Mouse (Mus musculus) midbrain, embryonic 10.5 days (tissue): ENCODE measurements at regions not wholly inside any gene's neighbourhood (a gene's known extent, or its start where the extent isn't known, plus 50 kb on each side); places are given as distances from the start of the nearest gene placed in this dataset.
"Not testable (repeated sequence)": the region's sequence is repeated elsewhere in the genome, so short reads cannot be mapped to it uniquely, and the experiment has no call there.

Source experiments
- DNase-seq: peaks from one replicate; pipeline ENCODE4 v3.0.0-alpha.2; 2017; ENCODE audit warnings: low spot score
- H3K27ac ChIP-seq: fragments of 300-500 bp; sonication (generic); replicated peaks from 2 replicates; pipeline ENCODE4 v1.5.1; 2016; ENCODE audit warnings: mild to moderate bottlenecking
- H3K27me3 ChIP-seq: fragments of 300-500 bp; sonication (generic); 2 replicates; pipeline ENCODE4 v1.6.1; 2016; ENCODE audit warnings: low read depth, mild to moderate bottlenecking; ENCODE audit not compliant: poor library complexity, severe bottlenecking
- H3K36me3 ChIP-seq: fragments of 300-500 bp; sonication (generic); 2 replicates; pipeline ENCODE4 v1.6.1; 2016; ENCODE audit warnings: mild to moderate bottlenecking, moderate library complexity
- H3K4me1 ChIP-seq: fragments of 300-500 bp; sonication (generic); 2 replicates; pipeline ENCODE4 v1.6.1; 2016
- H3K4me3 ChIP-seq: fragments of 300-500 bp; sonication (generic); 2 replicates; pipeline ENCODE4 v1.5.1; 2016; ENCODE audit warnings: mild to moderate bottlenecking, moderate library complexity
- H3K9me3 ChIP-seq: fragments of 300-500 bp; sonication (generic); replicated peaks from 2 replicates; pipeline ENCODE4 v1.6.1; 2016; ENCODE audit warnings: mild to moderate bottlenecking
- WGBS: fragments of 180-500 bp; shearing (Covaris S2); methylation state at CpG from one replicate; pipeline ENCODE4 v1.1.7; 2016; 5-methylcytosine and 5-hydroxymethylcytosine counted together

GRCm38 (mm10) chr13:7007091-7007490, 358.5 kb upstream of the Pfkp start:
- H3K4me3 ChIP-seq: no peak overlapping the region
- no peak for DNase-seq
- no peaks in the 10 kb centered on the region for H3K9me3 ChIP-seq
- no peaks in the 10 kb centered on the region for H3K36me3 ChIP-seq
- H3K27ac ChIP-seq: no peak overlapping the region
- WGBS: 78% methylated on average over 1 of the region's 1 CpGs
- H3K4me1 ChIP-seq: no peaks in the 10 kb centered on the region
- no peaks in the 10 kb centered on the region for H3K27me3 ChIP-seq

DNA sequence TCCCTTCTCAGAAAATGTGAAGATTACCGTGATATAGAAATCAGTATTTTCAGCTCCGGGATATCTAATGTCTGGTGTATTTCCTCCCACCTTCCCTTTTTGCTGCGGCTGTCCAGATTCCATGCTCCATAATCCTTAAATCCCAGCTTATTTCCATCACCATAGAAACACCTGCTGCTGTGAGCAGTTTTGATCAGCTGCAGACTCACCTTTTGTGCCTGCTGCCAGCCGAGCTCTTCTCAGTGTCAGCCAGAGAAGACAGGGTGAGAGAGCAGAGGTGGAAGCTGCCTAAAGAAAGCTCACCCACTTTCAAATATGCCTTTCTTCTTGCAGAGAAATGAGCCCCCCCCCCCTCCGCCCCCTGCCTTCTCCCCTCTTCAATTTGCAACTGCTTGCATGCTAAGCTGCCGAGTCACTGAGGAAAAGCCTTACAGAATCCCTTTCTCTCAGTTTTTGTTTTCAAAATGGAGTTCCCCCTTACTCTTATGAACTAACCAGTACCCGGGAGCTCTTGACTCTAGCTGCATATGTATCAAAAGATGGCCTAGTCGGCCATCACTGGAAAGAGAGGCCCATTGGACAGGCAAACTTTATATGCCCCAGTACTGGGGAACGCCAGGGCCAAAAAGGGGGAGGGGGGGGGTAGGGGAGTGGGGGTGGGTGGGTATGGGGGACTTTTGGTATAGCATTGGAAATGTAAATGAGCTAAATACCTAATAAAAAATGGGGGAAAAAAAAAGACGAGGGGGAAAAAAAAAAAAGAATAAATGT, 350.1 kb upstream of the Pfkp start:
- Histone ChIP-seq H3K4me3 (peak overlapping the region; percentile 29; the same call in 1 of the 2 replicates), H3K27ac (peak overlapping the region; percentile 67), H3K4me1 (peaks cover 12% of the 10 kb centered on the region)
- not testable (repeated sequence) for H3K27me3 ChIP-seq, DNase-seq, H3K36me3 ChIP-seq, H3K9me3 ChIP-seq
- 46% methylated on average over 10 of the region's 10 CpGs for WGBS

- H3K4me1 ChIP-seq: peaks cover 12% of the 10 kb centered on the region
- DNase-seq: no peak
- WGBS: 73% methylated on average over 9 of the region's 9 CpGs
Measured at GRCm38 (mm10) chr13:6998094-6998493, 349.5 kb upstream of the Pfkp start.

DNA sequence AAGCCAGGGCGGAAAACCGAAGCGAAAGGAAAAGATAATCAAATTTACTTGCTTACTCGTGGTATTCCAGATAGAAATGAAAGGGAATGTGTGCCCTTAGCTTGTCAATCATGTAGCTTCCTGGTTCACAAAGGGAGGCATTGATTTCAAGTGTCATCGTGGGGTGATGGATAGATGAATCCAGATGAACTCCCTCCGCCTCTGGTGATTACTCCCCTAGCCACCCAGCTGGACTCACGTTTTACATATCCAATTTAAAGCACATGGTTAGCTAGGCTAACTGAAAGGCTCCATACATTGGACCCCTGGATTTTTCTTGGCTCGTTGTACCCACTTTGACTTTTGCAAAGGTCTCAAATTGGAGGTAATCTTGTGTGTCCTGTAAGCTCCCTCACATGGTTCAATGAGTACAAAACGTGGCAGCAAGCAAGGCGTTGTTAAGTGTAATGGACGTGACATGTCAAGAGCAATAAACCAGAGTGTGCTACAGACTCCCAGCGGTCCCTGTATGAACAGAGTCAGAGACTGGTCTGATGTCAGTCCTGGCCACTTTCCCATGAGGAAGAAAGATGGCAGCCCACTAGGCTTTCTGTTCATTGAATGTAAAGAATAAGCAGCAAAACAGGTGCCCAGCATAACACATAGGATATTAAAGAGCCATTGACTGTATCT, 343.9 kb upstream of the Pfkp start:
- Histone ChIP-seq H3K36me3 (no peaks in the 10 kb centered on the region), H3K4me1 (peaks cover 10% of the 10 kb centered on the region), H3K27ac (no peak overlapping the region), H3K27me3 (no peaks in the 10 kb centered on the region), H3K4me3 (no peak overlapping the region), H3K9me3 (no peaks in the 10 kb centered on the region)
- DNase-seq: no peak
- WGBS: 78% methylated on average over 12 of the region's 12 CpGs

More at GRCm38 (mm10) chr13:6998094-6998493, 349.5 kb upstream of the Pfkp start:
- no peaks in the 10 kb centered on the region for H3K9me3 ChIP-seq
- no peak overlapping the region for H3K4me3 ChIP-seq
- no peaks in the 10 kb centered on the region for H3K27me3 ChIP-seq
- peak overlapping the region; percentile 67; the same call in 1 of the 2 replicates for H3K27ac ChIP-seq
- H3K36me3 ChIP-seq: no peaks in the 10 kb centered on the region

DNA sequence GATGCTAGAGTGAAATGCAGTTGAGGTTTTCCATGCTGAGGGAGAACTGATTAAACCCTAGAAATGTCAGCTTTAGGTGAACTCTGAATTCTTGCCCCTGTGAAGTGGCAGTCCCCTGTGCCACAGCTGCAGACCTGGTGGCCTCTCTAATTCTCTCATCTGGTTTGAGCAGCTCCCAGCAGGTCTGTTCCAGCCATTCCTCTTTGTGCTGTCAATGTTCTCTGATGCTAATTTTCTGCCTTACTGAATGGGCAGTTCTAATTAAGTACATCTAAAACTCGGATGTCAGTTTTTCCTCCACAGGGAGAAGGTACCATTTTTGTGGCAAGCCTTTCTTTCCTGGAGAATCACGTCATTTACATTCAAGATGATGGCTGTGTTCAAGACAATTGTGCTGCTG, 343.1 kb upstream of the Pfkp start:
- no peak for DNase-seq
- H3K4me3 ChIP-seq: no peak overlapping the region
- peak overlapping the region; percentile 1; the same call in 1 of the 2 replicates for H3K27ac ChIP-seq
- no peaks in the 10 kb centered on the region for H3K36me3 ChIP-seq
- 35% methylated on average over 2 of the region's 2 CpGs for WGBS
- no peaks in the 10 kb centered on the region for H3K9me3 ChIP-seq
- peaks cover 10% of the 10 kb centered on the region for H3K4me1 ChIP-seq
- H3K27me3 ChIP-seq: no peaks in the 10 kb centered on the region

GRCm38 (mm10) chr13:6985012-6985996, 336.7 kb upstream of the Pfkp start:
- DNase-seq: no peak
- Histone ChIP-seq H3K36me3 (no peaks in the 10 kb centered on the region), H3K27ac (no peak overlapping the region), H3K4me1 (peaks cover 4% of the 10 kb centered on the region; the same call in 1 of the 2 replicates), H3K4me3 (no peak overlapping the region), H3K9me3 (no peaks in the 10 kb centered on the region), H3K27me3 (no peaks in the 10 kb centered on the region)
- WGBS: 75% methylated on average over 23 of the region's 23 CpGs

GRCm38 (mm10) chr13:6955713-6956112, 307.1 kb upstream of the Pfkp start:
- no peaks in the 10 kb centered on the region for H3K27me3 ChIP-seq
- H3K4me1 ChIP-seq: no peaks in the 10 kb centered on the region
- no peaks in the 10 kb centered on the region for H3K9me3 ChIP-seq
- no peak for DNase-seq
- WGBS: 83% methylated on average over 3 of the region's 3 CpGs
- no peak overlapping the region for H3K4me3 ChIP-seq
- no peak overlapping the region for H3K27ac ChIP-seq
- no peaks in the 10 kb centered on the region for H3K36me3 ChIP-seq

DNA sequence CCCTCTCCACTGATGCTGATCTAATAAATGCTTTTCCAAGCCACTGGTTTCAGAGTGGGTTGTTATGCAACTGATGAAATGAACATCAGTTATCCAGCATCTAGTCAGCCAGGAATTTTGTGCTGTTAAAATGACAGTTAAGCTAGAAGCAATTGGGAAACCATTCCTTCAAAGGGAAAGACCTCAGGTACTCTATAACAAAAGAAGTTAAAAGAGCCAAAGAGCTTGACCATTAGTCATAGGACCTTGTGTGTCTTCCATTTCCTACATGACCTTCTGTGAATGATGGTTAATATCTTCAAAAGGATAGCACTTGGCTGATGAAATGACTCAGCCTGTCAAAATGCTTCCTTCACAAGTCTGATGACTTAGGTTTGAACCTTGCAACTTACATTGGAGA, 275.6 kb upstream of the Pfkp start:
- H3K27me3 ChIP-seq: no peaks in the 10 kb centered on the region
- no peak overlapping the region for H3K4me3 ChIP-seq

GRCm38 (mm10) chr13:6922357-6922721, 273.8 kb upstream of the Pfkp start:
- H3K9me3 ChIP-seq: no peaks in the 10 kb centered on the region
- DNase-seq: no peak
- no peaks in the 10 kb centered on the region for H3K27me3 ChIP-seq
- H3K36me3 ChIP-seq: no peaks in the 10 kb centered on the region
- no peak overlapping the region for H3K27ac ChIP-seq
- 38% methylated on average over 2 of the region's 2 CpGs for WGBS
- H3K4me3 ChIP-seq: no peak overlapping the region
- no peaks in the 10 kb centered on the region for H3K4me1 ChIP-seq

More for the DNA sequence above, 275.6 kb upstream of the Pfkp start:
- Histone ChIP-seq H3K4me1 (no peaks in the 10 kb centered on the region), H3K9me3 (no peaks in the 10 kb centered on the region), H3K36me3 (no peaks in the 10 kb centered on the region), H3K27ac (no peak overlapping the region)
- no peak for DNase-seq

DNA sequence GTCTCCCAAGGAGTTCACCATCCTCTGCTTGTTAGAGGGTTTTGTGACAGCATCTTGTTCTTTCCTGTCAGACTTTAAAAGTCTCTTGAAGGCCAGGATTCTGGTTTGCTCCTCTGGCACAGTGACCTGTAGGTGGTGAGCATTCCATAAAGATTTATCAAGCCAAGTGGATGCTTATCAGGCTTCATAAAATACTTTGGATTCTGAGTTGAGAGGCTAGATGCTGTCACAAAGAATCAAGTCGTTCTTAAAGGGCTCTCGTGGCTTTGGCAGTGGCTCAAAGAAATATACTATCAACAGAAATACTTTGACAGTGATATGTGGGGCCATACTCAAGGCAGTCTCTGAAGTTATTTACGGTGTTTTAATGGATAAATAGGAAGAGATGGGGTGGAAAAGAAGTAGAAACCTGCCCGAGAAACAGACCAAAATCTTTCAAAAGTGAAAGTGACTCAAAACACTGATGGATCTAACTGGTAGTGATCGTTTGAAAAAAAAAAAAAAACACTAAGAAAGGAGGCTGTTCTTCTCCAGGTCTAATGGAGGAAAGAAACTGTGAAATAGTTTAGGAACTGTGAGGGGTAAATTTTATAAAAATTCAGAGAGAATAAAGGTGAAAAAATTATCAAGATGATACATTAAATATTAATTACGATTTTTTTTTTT, 273.2 kb upstream of the Pfkp start:
- no peak overlapping the region for H3K27ac ChIP-seq
- H3K36me3 ChIP-seq: no peaks in the 10 kb centered on the region
- DNase-seq: no peak
- H3K27me3 ChIP-seq: no peaks in the 10 kb centered on the region
- H3K9me3 ChIP-seq: no peaks in the 10 kb centered on the region
- H3K4me3 ChIP-seq: no peak overlapping the region
- no peaks in the 10 kb centered on the region for H3K4me1 ChIP-seq
- 68% methylated on average over 6 of the region's 6 CpGs for WGBS

DNA sequence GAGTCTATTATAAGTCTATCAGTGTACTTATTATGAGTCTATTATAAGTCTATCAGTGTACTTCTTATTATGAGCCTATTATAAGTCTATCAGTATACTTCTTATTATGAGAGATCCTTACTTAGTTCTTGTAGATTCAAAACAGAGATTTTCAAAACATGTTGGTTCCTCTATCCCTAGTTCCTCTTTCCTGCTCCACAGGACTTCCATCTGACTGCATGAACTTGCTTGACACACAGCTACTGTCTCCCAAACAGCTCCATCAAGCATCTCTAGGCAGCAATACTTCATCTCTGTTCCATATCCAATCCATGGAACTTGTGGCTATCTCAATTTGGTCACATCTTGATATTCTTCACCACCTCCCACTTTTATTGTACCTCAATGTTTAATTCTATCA, 257.4 kb upstream of the Pfkp start:
- DNase-seq: no peak

GRCm38 (mm10) chr13:6901682-6902081, 253.1 kb upstream of the Pfkp start:
- H3K27ac ChIP-seq: no peak overlapping the region
- WGBS: 76% methylated on average over 2 of the region's 2 CpGs
- no peaks in the 10 kb centered on the region for H3K27me3 ChIP-seq
- H3K9me3 ChIP-seq: no peaks in the 10 kb centered on the region
- no peak overlapping the region for H3K4me3 ChIP-seq
- peaks cover 22% of the 10 kb centered on the region for H3K4me1 ChIP-seq
- no peaks in the 10 kb centered on the region for H3K36me3 ChIP-seq
- DNase-seq: no peak

More for the DNA sequence above, 257.4 kb upstream of the Pfkp start:
- Histone ChIP-seq H3K27me3 (no peaks in the 10 kb centered on the region), H3K36me3 (no peaks in the 10 kb centered on the region), H3K9me3 (no peaks in the 10 kb centered on the region), H3K4me3 (no peak overlapping the region), H3K4me1 (0 out of 2 replicates have a peak, but pooled peaks cover 4% of the 10 kb centered on the region), H3K27ac (no peak overlapping the region)
